Mouse (Mus musculus): ENCODE results near the gene Sgpp1. TPM values are rescaled to one million over a fixed set of nuclear protein-coding genes. Genes with fewer than 3 reads are reported as not detected.

Gene Sgpp1
- polyA plus RNA-seq, 1 experiment from 2014 or later, result 24.1 TPM

DNA sequence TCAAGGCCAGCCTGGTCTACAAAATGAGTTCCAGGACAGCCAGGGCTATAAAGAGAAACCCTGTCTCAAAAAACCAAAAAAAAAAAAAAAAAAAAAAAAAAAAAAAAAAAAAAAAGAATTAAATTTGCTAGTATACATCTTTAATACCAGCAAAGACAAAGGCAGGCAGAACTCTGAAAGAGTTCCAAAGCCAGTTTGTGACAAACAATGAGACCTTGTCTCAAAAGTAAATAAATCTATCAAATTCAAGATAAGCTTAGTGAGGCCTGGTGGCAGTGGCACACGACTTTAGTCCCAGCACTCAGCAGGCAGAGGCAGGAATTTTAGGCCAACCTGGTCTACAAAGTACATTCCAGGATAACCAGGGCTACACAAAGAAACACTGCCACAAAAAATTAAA, 5.7 kb downstream of the Sgpp1 start:
- Histone ChIP-seq H3K27ac (ENCODE audit: low read depth, low read length) (no peak overlapping the region), H3K36me3 (ENCODE audit: control insufficient read depth, insufficient read depth) (peaks cover 9% of the 10 kb centered on the region; the same call in 1 of the 2 replicates), H3K4me2 (replicated peaks; ENCODE audit: low read depth) (no peak overlapping the region), H3K4me1 (replicated peaks; ENCODE audit: control insufficient read depth, insufficient read depth, low read length) (peaks cover 10% of the 10 kb centered on the region; the same call in 1 of the 2 replicates), H3K27me3 (replicated peaks; ENCODE audit: control insufficient read depth, insufficient read depth, low read length) (no peaks in the 10 kb centered on the region), H3K9me3 (ENCODE audit: control insufficient read depth) (no peaks in the 10 kb centered on the region), H3K4me3 (ENCODE audit: low read depth, low read length) (no peak overlapping the region), H3K9ac (ENCODE audit: low read depth, low read length) (no peak overlapping the region)
- 33% methylated on average over 1 of the region's 1 CpGs for WGBS
- no peak for TF ChIP-seq CTCF (IDR thresholded peaks at IDR 0.05; ENCODE audit: low read depth)
- no peak for ATAC-seq

DNA sequence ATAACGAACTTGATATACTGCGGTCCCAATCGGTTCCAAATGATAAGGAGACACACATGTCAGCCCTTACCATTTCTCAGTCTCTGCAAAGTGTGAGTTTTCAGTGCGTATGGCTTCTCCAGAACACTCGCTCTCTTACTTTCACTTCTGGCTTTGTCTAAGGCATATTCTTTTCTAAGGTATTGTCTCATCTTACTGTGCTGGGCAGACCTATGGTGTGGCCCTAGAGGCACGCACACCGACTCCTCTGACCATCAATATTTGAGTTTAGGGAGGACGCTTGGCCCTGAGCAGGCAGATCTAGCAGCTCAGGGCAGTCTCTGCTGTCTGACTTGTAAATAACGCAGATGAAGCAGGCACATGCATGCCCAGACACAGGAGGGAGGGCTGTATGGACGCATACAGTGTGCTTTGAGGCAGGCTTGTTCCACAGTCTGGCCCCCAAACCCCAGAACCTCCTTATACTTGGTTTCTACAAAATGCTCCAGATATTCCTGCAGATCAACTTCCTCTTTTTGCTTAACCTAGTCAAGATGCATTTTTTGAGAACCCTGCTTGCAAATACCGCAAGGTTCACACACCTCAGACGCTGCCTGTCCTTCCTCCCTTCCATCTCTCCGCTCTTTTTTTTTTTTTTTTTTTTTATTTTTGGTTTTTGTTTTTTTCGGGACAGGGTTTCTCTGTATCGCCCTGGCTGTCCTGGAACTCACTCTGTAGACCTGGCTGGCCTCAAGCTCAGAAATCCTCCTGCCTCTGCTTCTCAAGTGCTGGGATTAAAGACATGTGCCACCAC, 8.0 kb downstream of the Sgpp1 start:
- Histone ChIP-seq H3K4me2 (replicated peaks; ENCODE audit: low read depth) (no peak overlapping the region), H3K27me3 (replicated peaks; ENCODE audit: control insufficient read depth, insufficient read depth, low read length) (no peaks in the 10 kb centered on the region), H3K9ac (ENCODE audit: low read depth, low read length) (no peak overlapping the region), H3K27ac (ENCODE audit: low read depth, low read length) (no peak overlapping the region), H3K9me3 (ENCODE audit: control insufficient read depth) (no peaks in the 10 kb centered on the region), H3K36me3 (ENCODE audit: control insufficient read depth, insufficient read depth) (peaks cover 9% of the 10 kb centered on the region; the same call in 1 of the 2 replicates), H3K4me1 (replicated peaks; ENCODE audit: control insufficient read depth, insufficient read depth, low read length) (peaks cover 7% of the 10 kb centered on the region; the same call in 1 of the 2 replicates), H3K4me3 (ENCODE audit: low read depth, low read length) (no peak overlapping the region)
- no peak for TF ChIP-seq CTCF (IDR thresholded peaks at IDR 0.05; ENCODE audit: low read depth)
- no peak for ATAC-seq
- whole genome bisulfite sequencing, result 89% methylated on average over 15 of the region's 15 CpGs

DNA sequence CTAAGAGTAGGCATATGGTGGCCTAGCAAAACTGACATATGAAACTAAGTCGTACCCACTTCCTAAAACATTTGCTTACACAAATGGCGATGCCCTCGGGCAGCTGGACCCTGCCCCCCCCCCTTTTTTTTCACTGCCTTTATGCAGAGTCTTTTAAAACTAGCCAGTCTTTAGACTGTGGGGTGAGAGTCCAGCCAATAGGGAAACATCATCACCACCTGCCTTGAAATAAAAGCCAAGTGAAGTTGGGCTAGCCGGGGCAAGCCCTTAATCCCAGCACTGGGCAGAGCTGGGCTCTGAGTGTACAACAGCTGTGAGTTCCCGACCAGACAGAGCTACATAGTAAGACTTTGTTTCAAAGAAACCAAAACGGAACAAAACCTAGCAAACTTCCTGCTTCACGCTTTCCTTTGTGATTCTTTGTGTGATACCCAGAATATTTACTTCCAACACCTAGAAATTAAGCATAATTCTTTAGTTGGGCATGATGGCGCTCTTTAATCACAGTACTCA, 9.1 kb downstream of the Sgpp1 start:
- Histone ChIP-seq H3K27ac (ENCODE audit: low read depth, low read length) (no peak overlapping the region), H3K4me1 (replicated peaks; ENCODE audit: control insufficient read depth, insufficient read depth, low read length) (0 out of 2 replicates have a peak, but pooled peaks cover under 1% of the 10 kb centered on the region), H3K36me3 (ENCODE audit: control insufficient read depth, insufficient read depth) (peaks cover 9% of the 10 kb centered on the region; the same call in 1 of the 2 replicates), H3K4me3 (ENCODE audit: low read depth, low read length) (no peak overlapping the region), H3K9ac (ENCODE audit: low read depth, low read length) (no peak overlapping the region), H3K9me3 (ENCODE audit: control insufficient read depth) (no peaks in the 10 kb centered on the region), H3K4me2 (replicated peaks; ENCODE audit: low read depth) (no peak overlapping the region), H3K27me3 (replicated peaks; ENCODE audit: control insufficient read depth, insufficient read depth, low read length) (no peaks in the 10 kb centered on the region)
- TF ChIP-seq CTCF (IDR thresholded peaks at IDR 0.05; ENCODE audit: low read depth), result no peak
- 81% methylated on average over 8 of the region's 8 CpGs for WGBS
- ATAC-seq, result no peak

DNA sequence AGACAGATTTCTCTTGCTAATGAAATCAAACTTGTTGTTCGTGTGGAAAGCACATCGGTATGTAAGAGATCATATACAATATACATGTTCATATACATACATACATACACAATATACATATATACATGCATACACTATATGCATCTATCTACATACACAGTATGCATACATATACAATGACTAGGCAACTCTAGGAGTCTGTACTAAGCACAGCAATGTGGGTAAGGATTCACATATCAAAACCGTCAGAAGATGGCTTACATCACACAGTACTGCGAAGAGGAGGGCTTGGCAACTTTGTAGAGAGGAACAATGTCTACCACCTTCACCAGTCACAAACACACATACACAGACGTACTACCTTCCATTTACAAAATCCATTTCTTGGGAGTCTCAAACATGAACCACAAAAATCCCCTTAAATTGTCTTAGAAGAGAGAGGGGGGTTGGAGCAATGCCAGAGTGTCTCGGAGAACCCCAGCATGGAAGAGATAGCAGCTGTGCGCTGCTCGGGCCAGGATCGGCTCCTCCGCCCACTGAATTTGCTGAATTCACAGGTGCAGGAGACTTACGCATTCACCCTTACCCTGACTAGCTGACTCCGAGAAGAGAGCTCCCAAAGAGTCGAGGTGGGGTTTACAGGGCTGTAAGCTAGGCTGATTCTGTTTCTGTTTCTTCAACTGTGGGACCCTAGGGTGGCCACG, 10.8 kb downstream of the Sgpp1 start:
- no peak overlapping the region for H3K4me2 ChIP-seq (replicated peaks; ENCODE audit: low read depth)
- no peak overlapping the region for H3K9ac ChIP-seq (ENCODE audit: low read depth, low read length)
- H3K27ac ChIP-seq (ENCODE audit: low read depth, low read length), result no peak overlapping the region
- ATAC-seq, result no peak
- no peaks in the 10 kb centered on the region for H3K4me1 ChIP-seq (replicated peaks; ENCODE audit: control insufficient read depth, insufficient read depth, low read length)
- no peaks in the 10 kb centered on the region for H3K27me3 ChIP-seq (replicated peaks; ENCODE audit: control insufficient read depth, insufficient read depth, low read length)
- H3K36me3 ChIP-seq (ENCODE audit: control insufficient read depth, insufficient read depth), result peaks cover 17% of the 10 kb centered on the region
- H3K4me3 ChIP-seq (ENCODE audit: low read depth, low read length), result no peak overlapping the region
- 91% methylated on average over 14 of the region's 14 CpGs for WGBS
- no peaks in the 10 kb centered on the region for H3K9me3 ChIP-seq (ENCODE audit: control insufficient read depth)
- TF ChIP-seq CTCF (IDR thresholded peaks at IDR 0.05; ENCODE audit: low read depth), result no peak

DNA sequence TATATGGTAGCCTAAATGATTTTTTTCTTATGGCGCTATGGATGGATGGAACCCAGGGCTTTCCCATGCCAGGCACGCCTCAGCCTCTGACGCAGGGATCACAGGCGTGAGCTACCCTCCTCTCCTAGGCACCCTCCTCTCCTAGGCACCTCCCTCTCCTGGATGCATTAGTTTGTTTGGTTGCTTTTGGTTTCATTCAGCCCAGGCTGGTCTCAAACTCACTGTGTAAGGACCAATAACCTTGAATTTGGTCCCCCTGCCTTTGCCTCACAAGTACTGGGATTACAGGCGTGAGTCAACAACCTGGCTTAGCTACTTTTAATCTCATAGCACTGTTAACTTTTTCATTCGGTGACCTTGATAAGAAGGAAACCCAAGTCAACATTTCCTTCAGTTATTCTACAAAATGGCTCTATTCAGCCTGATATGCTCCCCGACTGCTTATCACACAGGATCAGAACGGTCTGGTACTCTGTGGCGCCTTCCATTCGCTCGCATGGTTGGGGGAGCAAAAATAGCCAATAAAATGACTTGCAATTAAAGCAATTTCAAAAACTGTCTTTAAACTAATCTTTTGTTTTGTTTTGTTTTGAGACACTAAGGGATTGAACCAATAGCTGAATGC, 11.6 kb downstream of the Sgpp1 start:
- H3K27ac ChIP-seq (ENCODE audit: low read depth, low read length), result no peak overlapping the region
- ATAC-seq, result no peak
- 78% methylated on average over 11 of the region's 11 CpGs for WGBS

DNA sequence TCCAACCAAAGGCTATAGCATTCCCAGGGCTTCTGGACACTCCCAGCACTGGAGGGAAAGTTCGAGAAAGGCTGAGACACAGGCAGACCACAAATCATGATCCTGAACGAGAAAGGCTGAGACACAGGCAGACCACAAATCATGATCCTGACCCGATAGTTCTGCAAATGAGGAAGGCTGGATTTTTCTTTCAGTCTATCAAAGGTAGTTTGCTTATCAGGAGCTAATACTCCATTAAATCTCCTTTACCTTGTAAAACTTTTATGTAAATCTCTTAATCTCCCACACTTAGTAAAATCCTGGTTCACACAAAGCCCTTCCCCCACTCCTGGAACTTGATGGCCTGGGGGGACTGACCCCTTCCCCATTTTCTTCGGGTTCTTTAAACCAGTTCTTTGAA, 13.6 kb downstream of the Sgpp1 start:
- peaks cover 8% of the 10 kb centered on the region for H3K36me3 ChIP-seq (ENCODE audit: control insufficient read depth, insufficient read depth)
- no peak for ATAC-seq
- H3K9me3 ChIP-seq (ENCODE audit: control insufficient read depth), result no peaks in the 10 kb centered on the region
- WGBS, result 30% methylated on average over 4 of the region's 4 CpGs
- H3K4me1 ChIP-seq (replicated peaks; ENCODE audit: control insufficient read depth, insufficient read depth, low read length), result no peaks in the 10 kb centered on the region
- no peak overlapping the region for H3K9ac ChIP-seq (ENCODE audit: low read depth, low read length)
- TF ChIP-seq CTCF (IDR thresholded peaks at IDR 0.05; ENCODE audit: low read depth), result no peak
- H3K27me3 ChIP-seq (replicated peaks; ENCODE audit: control insufficient read depth, insufficient read depth, low read length), result no peaks in the 10 kb centered on the region
- no peak overlapping the region for H3K27ac ChIP-seq (ENCODE audit: low read depth, low read length)
- H3K4me2 ChIP-seq (replicated peaks; ENCODE audit: low read depth), result no peak overlapping the region
- no peak overlapping the region for H3K4me3 ChIP-seq (ENCODE audit: low read depth, low read length)

More for the DNA sequence above, 11.6 kb downstream of the Sgpp1 start:
- H3K9ac ChIP-seq (ENCODE audit: low read depth, low read length), result no peak overlapping the region
- no peak for TF ChIP-seq CTCF (IDR thresholded peaks at IDR 0.05; ENCODE audit: low read depth)
- H3K36me3 ChIP-seq (ENCODE audit: control insufficient read depth, insufficient read depth), result peaks cover 17% of the 10 kb centered on the region
- H3K4me2 ChIP-seq (replicated peaks; ENCODE audit: low read depth), result no peak overlapping the region
- H3K4me1 ChIP-seq (replicated peaks; ENCODE audit: control insufficient read depth, insufficient read depth, low read length), result no peaks in the 10 kb centered on the region
- H3K27me3 ChIP-seq (replicated peaks; ENCODE audit: control insufficient read depth, insufficient read depth, low read length), result no peaks in the 10 kb centered on the region
- H3K9me3 ChIP-seq (ENCODE audit: control insufficient read depth), result no peaks in the 10 kb centered on the region
- no peak overlapping the region for H3K4me3 ChIP-seq (ENCODE audit: low read depth, low read length)

Data from intestine, postnatal 0 days (tissue).